Mouse (Mus musculus): ENCODE measurements around the gene Soat1.

GRCm38 (mm10) chr1:156505901-156506300 is 31.8 kb upstream of the Soat1 start:
- TF ChIP-seq CTCF (IDR thresholded peaks at IDR 0.05; ENCODE audit: low read depth, low read length) (no peak), POLR2AphosphoS5 (IDR thresholded peaks at IDR 0.05; ENCODE audit: insufficient replicate concordance, low read depth, low read length) (no peak)
